Mouse (Mus musculus): ENCODE data around the gene Slc5a1. TPM values are rescaled to one million over a fixed set of nuclear protein-coding genes. Genes with fewer than 3 reads are reported as not detected.

The Slc5a1 gene
- polyA plus RNA-seq, 1 experiment, result 0.04 TPM

DNA sequence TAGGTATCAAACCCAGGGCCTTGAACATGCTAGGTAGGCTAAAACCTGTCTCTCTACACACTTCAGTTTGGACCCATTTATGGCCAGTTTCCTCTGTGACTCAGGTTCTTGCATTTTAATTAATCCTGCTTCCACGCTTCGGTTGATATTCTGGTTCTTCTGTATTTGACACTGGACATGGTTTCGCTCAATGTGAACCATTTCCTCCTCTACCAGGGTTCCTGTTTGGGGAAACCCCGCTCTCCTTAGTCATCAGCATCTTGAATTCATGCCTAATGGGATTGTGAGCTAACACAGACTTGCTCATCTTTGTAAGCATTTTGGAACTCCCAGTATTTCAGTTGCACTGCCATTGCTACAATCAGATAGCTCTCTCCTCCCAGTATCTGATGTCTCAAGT, 8.7 kb upstream of the Slc5a1 start:
- Histone ChIP-seq H3K36me3 (ENCODE audit: control insufficient read depth, insufficient read depth, low read length) (no peaks in the 10 kb centered on the region), H3K27me3 (ENCODE audit: control insufficient read depth, insufficient read depth, low read length) (no peaks in the 10 kb centered on the region), H3K27ac (ENCODE audit: control insufficient read depth, insufficient read depth, low read depth, low read length) (no peak overlapping the region), H3K4me1 (ENCODE audit: control insufficient read depth, insufficient read depth, low read length) (no peaks in the 10 kb centered on the region), H3K4me3 (ENCODE audit: control insufficient read depth, low read depth, low read length) (no peak overlapping the region)
- TF ChIP-seq CTCF (IDR thresholded peaks at IDR 0.05; ENCODE audit: control insufficient read depth, insufficient read depth, insufficient replicate concordance, low read depth, low read length) (no peak), POLR2A (IDR thresholded peaks at IDR 0.05; ENCODE audit: control insufficient read depth, low read depth, low read length) (no peak)

DNA sequence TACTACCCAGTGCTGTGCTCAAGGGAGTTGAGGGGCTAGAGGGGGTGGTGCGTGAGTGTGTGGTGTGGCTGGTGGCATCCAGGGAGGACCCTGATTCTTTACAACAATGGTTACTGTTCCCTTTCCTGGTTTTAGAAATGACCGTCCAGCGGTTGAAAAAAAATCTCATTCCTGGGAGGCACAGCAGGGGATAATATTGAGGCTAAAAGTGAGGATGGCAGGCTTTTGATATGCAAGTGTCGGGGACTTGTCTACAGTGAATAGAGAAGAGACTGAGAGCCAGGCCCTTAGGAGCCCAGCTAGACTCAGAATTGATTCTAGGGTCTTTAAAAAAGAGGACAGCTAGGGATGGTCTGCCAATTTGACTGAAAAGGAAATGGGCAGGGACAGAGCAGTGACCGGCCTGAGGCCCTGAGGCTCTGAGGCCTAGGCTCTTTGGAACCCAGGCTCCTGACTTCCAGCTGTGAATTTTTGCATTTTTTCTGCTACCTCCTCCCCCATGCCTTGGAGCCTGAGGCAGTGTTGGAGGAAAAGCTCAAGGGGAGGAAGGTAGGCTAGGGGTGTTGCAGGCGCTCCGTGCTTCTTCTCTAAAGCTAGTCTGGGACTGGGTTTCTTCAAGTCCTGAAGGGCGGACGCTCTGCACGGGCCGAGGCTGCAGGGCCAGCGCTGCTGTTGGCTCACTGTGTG, 1.5 kb upstream of the Slc5a1 start:
- no peak for TF ChIP-seq CTCF (IDR thresholded peaks at IDR 0.05; ENCODE audit: control insufficient read depth, insufficient read depth, insufficient replicate concordance, low read depth, low read length)
- TF ChIP-seq POLR2A (IDR thresholded peaks at IDR 0.05; ENCODE audit: control insufficient read depth, low read depth, low read length), result no peak
- Histone ChIP-seq H3K36me3 (ENCODE audit: control insufficient read depth, insufficient read depth, low read length) (no peaks in the 10 kb centered on the region), H3K27me3 (ENCODE audit: control insufficient read depth, insufficient read depth, low read length) (no peaks in the 10 kb centered on the region), H3K4me1 (ENCODE audit: control insufficient read depth, insufficient read depth, low read length) (peaks cover 2% of the 10 kb centered on the region; the same call in 1 of the 2 replicates), H3K4me3 (ENCODE audit: control insufficient read depth, low read depth, low read length) (no peak overlapping the region), H3K27ac (ENCODE audit: control insufficient read depth, insufficient read depth, low read depth, low read length) (no peak overlapping the region)

DNA sequence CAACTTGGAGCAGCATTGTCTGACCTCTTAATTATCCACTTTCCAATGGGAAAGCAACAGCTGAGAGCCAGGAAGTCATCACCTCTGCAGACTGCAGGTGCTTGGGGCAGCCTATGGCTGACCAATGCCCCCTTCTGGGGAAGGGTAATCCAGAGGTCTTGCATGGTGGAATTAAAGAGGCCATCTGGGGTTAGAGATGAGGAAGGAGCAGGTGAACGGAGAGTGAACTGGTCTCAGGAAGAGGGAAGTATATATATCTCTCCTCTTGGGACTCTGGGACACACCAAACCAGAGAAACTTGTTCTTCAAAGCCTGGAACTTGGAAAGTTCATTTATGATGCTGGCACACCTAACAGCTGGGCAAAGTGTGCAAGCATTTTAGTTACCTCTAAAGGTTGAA, 857 bp downstream of the Slc5a1 start:
- Histone ChIP-seq H3K27ac (ENCODE audit: control insufficient read depth, insufficient read depth, low read depth, low read length) (no peak overlapping the region), H3K4me3 (ENCODE audit: control insufficient read depth, low read depth, low read length) (no peak overlapping the region), H3K36me3 (ENCODE audit: control insufficient read depth, insufficient read depth, low read length) (no peaks in the 10 kb centered on the region), H3K4me1 (ENCODE audit: control insufficient read depth, insufficient read depth, low read length) (peaks cover 2% of the 10 kb centered on the region; the same call in 1 of the 2 replicates), H3K27me3 (ENCODE audit: control insufficient read depth, insufficient read depth, low read length) (no peaks in the 10 kb centered on the region)
- TF ChIP-seq CTCF (IDR thresholded peaks at IDR 0.05; ENCODE audit: control insufficient read depth, insufficient read depth, insufficient replicate concordance, low read depth, low read length) (no peak), POLR2A (IDR thresholded peaks at IDR 0.05; ENCODE audit: control insufficient read depth, low read depth, low read length) (no peak)

DNA sequence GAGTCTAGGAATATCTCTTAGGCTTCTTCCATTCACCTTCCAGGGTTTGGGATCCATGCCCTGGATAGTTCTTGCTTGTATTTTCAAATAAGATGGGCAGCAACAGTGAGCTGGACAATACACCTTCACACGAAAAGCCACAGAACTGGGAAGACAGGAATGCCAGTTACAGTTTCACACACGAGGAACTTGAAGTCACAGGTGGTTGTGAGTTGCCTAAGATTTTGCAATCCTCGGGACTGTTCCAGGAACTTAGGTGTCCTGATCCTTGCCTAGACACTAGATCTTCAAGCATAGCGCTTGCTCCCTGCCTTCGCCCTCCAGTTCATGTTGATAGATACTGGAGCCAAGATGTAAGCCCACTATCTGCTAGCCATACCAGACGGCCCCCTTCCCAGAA, 1.6 kb downstream of the Slc5a1 start:
- H3K27me3 ChIP-seq (ENCODE audit: control insufficient read depth, insufficient read depth, low read length), result no peaks in the 10 kb centered on the region
- TF ChIP-seq POLR2A (IDR thresholded peaks at IDR 0.05; ENCODE audit: control insufficient read depth, low read depth, low read length) (no peak), CTCF (IDR thresholded peaks at IDR 0.05; ENCODE audit: control insufficient read depth, insufficient read depth, insufficient replicate concordance, low read depth, low read length) (no peak)
- H3K4me1 ChIP-seq (ENCODE audit: control insufficient read depth, insufficient read depth, low read length), result peaks cover 2% of the 10 kb centered on the region; the same call in 1 of the 2 replicates
- H3K4me3 ChIP-seq (ENCODE audit: control insufficient read depth, low read depth, low read length), result no peak overlapping the region
- no peak overlapping the region for H3K27ac ChIP-seq (ENCODE audit: control insufficient read depth, insufficient read depth, low read depth, low read length)
- no peaks in the 10 kb centered on the region for H3K36me3 ChIP-seq (ENCODE audit: control insufficient read depth, insufficient read depth, low read length)

DNA sequence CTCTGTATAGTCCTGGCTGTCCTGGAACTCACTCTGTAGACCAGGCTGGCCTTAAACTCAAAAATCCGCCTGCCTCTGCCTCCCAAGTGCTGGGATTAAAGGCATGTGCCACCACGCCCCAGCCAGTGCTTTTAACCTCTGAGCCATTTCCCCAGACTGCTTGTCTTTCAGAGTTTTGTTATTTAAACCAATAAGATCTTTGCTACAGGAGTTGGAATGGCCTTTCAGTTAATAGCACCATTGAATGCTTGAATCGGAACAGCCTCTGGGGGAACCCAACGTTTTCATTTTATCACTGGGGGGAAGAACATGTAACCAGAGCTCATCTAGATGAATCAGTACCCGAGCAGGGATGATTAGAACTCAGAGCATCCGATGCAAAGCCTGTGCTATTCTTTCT, 3.0 kb downstream of the Slc5a1 start:
- Histone ChIP-seq H3K27me3 (ENCODE audit: control insufficient read depth, insufficient read depth, low read length) (no peaks in the 10 kb centered on the region), H3K27ac (ENCODE audit: control insufficient read depth, insufficient read depth, low read depth, low read length) (no peak overlapping the region), H3K36me3 (ENCODE audit: control insufficient read depth, insufficient read depth, low read length) (no peaks in the 10 kb centered on the region), H3K4me3 (ENCODE audit: control insufficient read depth, low read depth, low read length) (no peak overlapping the region), H3K4me1 (ENCODE audit: control insufficient read depth, insufficient read depth, low read length) (peaks cover 2% of the 10 kb centered on the region; the same call in 1 of the 2 replicates)
- TF ChIP-seq POLR2A (IDR thresholded peaks at IDR 0.05; ENCODE audit: control insufficient read depth, low read depth, low read length), result no peak
- no peak for TF ChIP-seq CTCF (IDR thresholded peaks at IDR 0.05; ENCODE audit: control insufficient read depth, insufficient read depth, insufficient replicate concordance, low read depth, low read length)

DNA sequence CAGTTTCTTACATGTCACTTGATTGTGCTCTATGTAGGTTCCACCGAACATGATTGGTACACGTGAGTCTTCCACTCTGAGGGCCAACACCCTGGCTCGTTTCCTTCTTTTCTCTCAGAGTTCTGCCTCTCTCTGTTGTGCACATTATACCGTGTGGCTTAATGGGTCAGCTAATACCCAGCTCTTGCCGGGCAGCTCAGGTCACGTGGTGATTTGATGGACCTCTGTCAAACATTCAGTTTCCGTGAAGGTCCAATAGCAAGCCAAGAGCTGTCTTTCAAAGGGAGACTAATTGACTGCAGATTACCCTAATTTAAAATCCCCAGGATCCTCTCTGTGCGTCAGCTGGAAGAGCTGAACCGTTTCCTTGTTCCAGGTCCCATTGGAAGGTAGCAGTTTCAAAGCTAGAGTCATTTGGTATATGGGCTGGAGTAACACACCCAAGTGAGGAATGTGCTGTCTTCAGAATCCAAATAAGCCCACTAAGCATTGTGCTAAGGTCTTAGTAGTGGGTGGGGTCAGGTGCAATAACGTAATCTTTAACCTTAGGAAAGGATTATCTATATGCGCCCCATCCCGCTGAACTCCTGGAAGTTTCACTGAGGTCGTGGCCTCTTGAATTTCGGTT, 3.9 kb downstream of the Slc5a1 start:
- peaks cover 2% of the 10 kb centered on the region; the same call in 1 of the 2 replicates for H3K4me1 ChIP-seq (ENCODE audit: control insufficient read depth, insufficient read depth, low read length)
- no peaks in the 10 kb centered on the region for H3K27me3 ChIP-seq (ENCODE audit: control insufficient read depth, insufficient read depth, low read length)
- H3K36me3 ChIP-seq (ENCODE audit: control insufficient read depth, insufficient read depth, low read length), result no peaks in the 10 kb centered on the region
- no peak for TF ChIP-seq POLR2A (IDR thresholded peaks at IDR 0.05; ENCODE audit: control insufficient read depth, low read depth, low read length)
- no peak for TF ChIP-seq CTCF (IDR thresholded peaks at IDR 0.05; ENCODE audit: control insufficient read depth, insufficient read depth, insufficient replicate concordance, low read depth, low read length)
- H3K27ac ChIP-seq (ENCODE audit: control insufficient read depth, insufficient read depth, low read depth, low read length), result no peak overlapping the region
- no peak overlapping the region for H3K4me3 ChIP-seq (ENCODE audit: control insufficient read depth, low read depth, low read length)

DNA sequence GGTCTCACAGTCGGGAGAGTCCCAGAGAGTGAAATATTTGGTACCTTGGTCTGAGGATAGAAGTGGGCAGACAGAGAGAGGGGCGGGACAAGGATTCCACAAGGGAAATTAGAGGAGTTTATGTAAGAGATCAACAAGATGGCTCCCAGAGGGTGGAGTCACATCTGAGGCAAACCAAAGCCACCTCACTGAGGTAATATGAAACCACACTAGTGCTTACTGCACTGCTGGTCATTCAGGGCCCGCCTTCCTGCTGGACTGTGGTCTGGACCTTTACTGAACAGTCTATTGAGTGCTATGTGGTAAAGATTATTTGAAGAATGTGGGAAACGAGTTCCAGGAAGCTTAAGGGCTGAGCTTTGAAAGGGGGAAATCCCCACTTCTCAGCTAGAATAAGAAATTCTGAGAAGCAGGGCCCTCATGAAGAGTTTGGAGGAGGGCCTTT, 17.9 kb downstream of the Slc5a1 start:
- H3K27me3 ChIP-seq (ENCODE audit: control insufficient read depth, insufficient read depth, low read length), result no peaks in the 10 kb centered on the region
- TF ChIP-seq CTCF (IDR thresholded peaks at IDR 0.05; ENCODE audit: control insufficient read depth, insufficient read depth, insufficient replicate concordance, low read depth, low read length), result no peak
- no peak for TF ChIP-seq POLR2A (IDR thresholded peaks at IDR 0.05; ENCODE audit: control insufficient read depth, low read depth, low read length)
- no peak overlapping the region for H3K27ac ChIP-seq (ENCODE audit: control insufficient read depth, insufficient read depth, low read depth, low read length)
- no peaks in the 10 kb centered on the region for H3K36me3 ChIP-seq (ENCODE audit: control insufficient read depth, insufficient read depth, low read length)
- no peak overlapping the region for H3K4me3 ChIP-seq (ENCODE audit: control insufficient read depth, low read depth, low read length)
- H3K4me1 ChIP-seq (ENCODE audit: control insufficient read depth, insufficient read depth, low read length), result no peaks in the 10 kb centered on the region
